Mouse (Mus musculus) heart, postnatal 0 days (tissue): Measurements from ENCODE around the gene Ptprt. TPM values are rescaled to one million over a fixed set of nuclear protein-coding genes. Genes with fewer than 3 reads are reported as not detected.

Experiments used
- ATAC-seq: fragments of 200-750 bp; cut with Nextera tagmentation; 2 replicates; pipeline ENCODE4 v1.8.0; 2017; ENCODE audit warnings: low read depth, moderate number of reproducible peaks, moderate library complexity; ENCODE audit not compliant: insufficient read depth
- DNase-seq: peaks from one replicate; pipeline ENCODE4 v3.0.0-alpha.2; 2016; ENCODE audit warnings: low spot score
- H3K27ac ChIP-seq: fragments of 300-500 bp; sonication (generic); 2 replicates; pipeline ENCODE4 v1.5.1; 2014; ENCODE audit warnings: low read depth, mild to moderate bottlenecking
- H3K27me3 ChIP-seq: fragments of 300-500 bp; sonication (generic); 2 replicates; pipeline ENCODE4 v1.6.1; 2014; ENCODE audit warnings: low read length, mixed read lengths; ENCODE audit not compliant: control insufficient read depth, insufficient read depth
- H3K36me3 ChIP-seq: fragments of 300-500 bp; sonication (generic); replicated peaks from 2 replicates; pipeline ENCODE4 v1.6.1; 2014; ENCODE audit warnings: low read length, mixed read lengths; ENCODE audit not compliant: control insufficient read depth, insufficient read depth
- H3K4me1 ChIP-seq: fragments of 300-500 bp; sonication (generic); 2 replicates; pipeline ENCODE4 v1.6.1; 2014; ENCODE audit warnings: antibody characterized with exemption; ENCODE audit not compliant: control insufficient read depth, insufficient read depth
- H3K4me2 ChIP-seq: fragments of 300-500 bp; sonication (generic); 2 replicates; pipeline ENCODE4 v1.6.1; 2014; ENCODE audit warnings: low read depth, mild to moderate bottlenecking, low read length, moderate library complexity
- H3K4me3 ChIP-seq: fragments of 300-500 bp; sonication (generic); 2 replicates; pipeline ENCODE4 v1.5.1; 2014; ENCODE audit warnings: low read depth, low read length
- H3K9ac ChIP-seq: fragments of 300-500 bp; sonication (generic); replicated peaks from 2 replicates; pipeline ENCODE4 v1.6.1; 2014; ENCODE audit warnings: low read depth, low read length, mixed read lengths
- H3K9me3 ChIP-seq: fragments of 300-500 bp; sonication (generic); replicated peaks from 2 replicates; pipeline ENCODE4 v1.6.1; 2016; ENCODE audit warnings: low read length; ENCODE audit not compliant: control insufficient read depth
- CTCF ChIP-seq: IDR thresholded peaks from 2 replicates; pipeline ENCODE4 v1.5.1; 2016; ENCODE audit warnings: antibody characterized with exemption, control low read depth, low read depth
- EP300 ChIP-seq: IDR thresholded peaks from 2 replicates; pipeline ENCODE4 v1.6.1; 2016; ENCODE audit warnings: antibody characterized with exemption, low read depth
- WGBS: fragments of 180-500 bp; shearing (Covaris S2); extraction: QIAGEN DNeasy Blood & Tissue Kit; methylation state at CpG from one replicate; pipeline ENCODE4 v1.1.7; 2014; 5-methylcytosine and 5-hydroxymethylcytosine counted together
- polyA plus RNA-seq: library from polyadenylated mRNA; unstranded; fragments of >200 nt; fragmentation: Nextera tagmentation; extraction: Ambion mirVana; gene quantifications from 2 replicates; pipeline ENCODE4 v1.2.1, GENCODE M21; 2015
- total RNA-seq: library from RNA; depleted of rRNA; stranded (reverse); fragments of >200 nt; gene quantifications from 2 replicates; pipeline ENCODE4 v1.2.3, GENCODE M21; 2014; ENCODE audit warnings: low replicate concordance

Gene Ptprt
- total and polyA plus RNA-seq, 2 experiments from 2014 or later: 0.08 to 0.55 TPM

DNA sequence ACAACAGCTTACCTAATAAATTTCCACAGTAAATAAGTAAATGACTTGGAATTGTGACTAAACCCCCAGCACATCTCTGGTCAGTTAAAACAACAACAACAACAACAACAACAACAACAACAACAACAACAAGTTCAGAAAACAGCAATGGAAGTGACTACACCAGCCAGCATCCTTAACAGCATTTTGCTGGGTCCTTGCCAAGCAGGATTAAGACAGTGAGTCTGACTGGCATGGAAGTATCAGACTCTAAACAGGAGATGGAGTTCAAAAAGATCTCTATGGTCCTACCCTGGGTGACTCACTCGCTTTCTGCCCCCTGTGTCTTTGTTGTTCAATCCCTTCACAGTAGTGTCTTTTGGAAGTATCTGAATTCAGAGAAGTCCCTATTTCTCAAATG lies 1035.1 kb downstream of the Ptprt start:
- Histone ChIP-seq H3K27ac (no peak overlapping the region), H3K4me1 (no peaks in the 10 kb centered on the region), H3K27me3 (no peaks in the 10 kb centered on the region), H3K9ac (no peak overlapping the region), H3K4me3 (no peak overlapping the region), H3K9me3 (no peaks in the 10 kb centered on the region), H3K36me3 (no peaks in the 10 kb centered on the region), H3K4me2 (no peak overlapping the region)
- ATAC-seq: no peak
- 66% methylated on average over 1 of the region's 1 CpGs for WGBS
- no peak for TF ChIP-seq EP300
- TF ChIP-seq CTCF: no peak
- DNase-seq: no peak

- no peak overlapping the region for H3K9ac ChIP-seq
- H3K4me1 ChIP-seq: no peaks in the 10 kb centered on the region
- no peak overlapping the region for H3K27ac ChIP-seq
- 77% methylated on average over 4 of the region's 4 CpGs for WGBS
- no peaks in the 10 kb centered on the region for H3K27me3 ChIP-seq
- no peak overlapping the region for H3K4me3 ChIP-seq
- no peaks in the 10 kb centered on the region for H3K36me3 ChIP-seq
- ATAC-seq: no peak
- no peak for TF ChIP-seq CTCF
- no peak for TF ChIP-seq EP300
- no peak for DNase-seq
- H3K4me2 ChIP-seq: no peak overlapping the region
- H3K9me3 ChIP-seq: no peaks in the 10 kb centered on the region
Measured at GRCm38 (mm10) chr2:161608401-161608800, 1052.5 kb downstream of the Ptprt start.

GRCm38 (mm10) chr2:161607372-161607771 lies 1053.6 kb downstream of the Ptprt start:
- H3K4me1 ChIP-seq: no peaks in the 10 kb centered on the region
- TF ChIP-seq EP300 (no peak), CTCF (no peak)
- H3K4me2 ChIP-seq: no peak overlapping the region
- DNase-seq: no peak
- H3K4me3 ChIP-seq: no peak overlapping the region
- no peak overlapping the region for H3K27ac ChIP-seq
- no peak overlapping the region for H3K9ac ChIP-seq
- H3K9me3 ChIP-seq: no peaks in the 10 kb centered on the region
- H3K27me3 ChIP-seq: no peaks in the 10 kb centered on the region
- H3K36me3 ChIP-seq: no peaks in the 10 kb centered on the region
- no peak for ATAC-seq
- WGBS: 43% methylated on average over 4 of the region's 4 CpGs

- Histone ChIP-seq H3K4me1 (no peaks in the 10 kb centered on the region), H3K36me3 (no peaks in the 10 kb centered on the region), H3K4me2 (no peak overlapping the region), H3K4me3 (no peak overlapping the region), H3K27ac (no peak overlapping the region), H3K27me3 (no peaks in the 10 kb centered on the region), H3K9ac (no peak overlapping the region), H3K9me3 (no peaks in the 10 kb centered on the region)
- DNase-seq (no peak), ATAC-seq (peak; percentile 14; the same call in 1 of the 2 replicates)
- TF ChIP-seq CTCF: no peak
- no peak for TF ChIP-seq EP300
- 31% methylated on average over 6 of the region's 6 CpGs for WGBS
Measured at GRCm38 (mm10) chr2:161600206-161600808, 1060.6 kb downstream of the Ptprt start.

DNA sequence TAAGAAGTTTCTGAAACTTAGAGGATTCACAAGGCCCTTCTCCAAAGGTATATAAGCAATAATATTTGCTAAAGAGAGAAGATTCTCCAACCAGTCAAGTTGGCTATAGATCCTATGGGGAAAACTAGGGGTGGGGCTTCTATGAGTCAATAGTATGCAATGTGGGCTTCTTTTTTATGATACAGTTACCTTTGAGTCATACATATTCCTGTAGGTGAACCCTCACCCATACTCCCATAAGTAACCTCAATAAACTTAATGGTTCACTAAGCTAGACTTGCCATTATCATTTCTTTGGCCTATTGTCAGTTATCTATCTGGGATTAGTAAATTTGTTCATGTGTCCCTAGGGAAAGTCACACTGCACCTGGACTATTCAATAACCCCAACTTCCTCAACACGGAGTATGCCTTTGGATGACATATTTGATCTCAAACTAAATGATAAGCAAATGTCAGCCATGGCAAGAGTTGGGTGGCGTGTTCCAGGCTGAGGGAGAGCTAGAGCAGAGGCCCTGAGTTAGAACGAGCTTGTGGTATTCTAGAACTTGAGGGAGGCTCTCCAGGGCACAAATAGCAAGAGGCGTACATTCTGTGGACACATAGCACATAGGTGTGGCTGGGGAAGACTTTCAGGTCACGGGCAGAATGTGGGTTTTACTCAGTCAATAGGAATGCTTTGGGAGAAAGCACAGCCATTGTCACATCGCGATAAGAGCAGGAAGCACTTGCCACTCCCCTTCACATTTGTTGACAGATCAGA lies 1067.4 kb downstream of the Ptprt start:
- Histone ChIP-seq H3K4me3 (no peak overlapping the region), H3K4me1 (no peaks in the 10 kb centered on the region), H3K27me3 (no peaks in the 10 kb centered on the region), H3K27ac (no peak overlapping the region), H3K36me3 (no peaks in the 10 kb centered on the region), H3K9me3 (no peaks in the 10 kb centered on the region), H3K9ac (no peak overlapping the region), H3K4me2 (no peak overlapping the region)
- TF ChIP-seq EP300 (no peak), CTCF (no peak)
- WGBS: 76% methylated on average over 7 of the region's 7 CpGs
- DNase-seq (no peak), ATAC-seq (no peak)
